Mouse (Mus musculus): ENCODE results near the gene Gm21820. TPM values are rescaled to one million over a fixed set of nuclear protein-coding genes. Genes with fewer than 3 reads are reported as not detected.
"Not testable (repeated sequence)": the region's sequence is repeated elsewhere in the genome, so short reads cannot be mapped to it uniquely, and the experiment has no call there.

Gm21820 gene
- not detected in 2 replicates for polyA plus RNA-seq (2014; fragmentation: Nextera tagmentation; extraction: Ambion mirVana)

- H3K27me3 ChIP-seq (replicated peaks; ENCODE audit: control insufficient read depth, insufficient read depth, low read length); H3K9ac ChIP-seq (ENCODE audit: low read length); H3K4me2 ChIP-seq (ENCODE audit: low read length); ATAC-seq; H3K4me1 ChIP-seq (ENCODE audit: control insufficient read depth, insufficient read depth, low read length); DNase-seq (ENCODE audit: low spot score); H3K4me3 ChIP-seq (ENCODE audit: low read depth, low read length); H3K36me3 ChIP-seq (ENCODE audit: control insufficient read depth, insufficient read depth, low read length); H3K9me3 ChIP-seq (replicated peaks; ENCODE audit: control insufficient read depth, low read length); H3K27ac ChIP-seq (ENCODE audit: low read depth, low read length): not testable (repeated sequence)
- WGBS = no CpG with 5 or more reads among the region's 1 CpGs
Observed at GRCm38 (mm10) chrY:5249341-5249740, at the start of gene Gm21820. Gm21820 (minus strand) TSS chrY:5249441.

Other genes with a start within 250 kb of the Gm21820 start
- not detected in 2 replicates for gene Gm20918, start 205.5 kb downstream of the Gm21820 start, polyA plus RNA-seq (2014; fragmentation: Nextera tagmentation; extraction: Ambion mirVana)

Measured in forebrain, embryonic 14.5 days (tissue).